Mouse (Mus musculus): ENCODE results near the gene Olfml3. TPM values are rescaled to one million over a fixed set of nuclear protein-coding genes. Genes with fewer than 3 reads are reported as not detected.

Olfml3 gene
- polyA plus RNA-seq, 1 experiment from 2014 or later = 33.8 TPM

DNA sequence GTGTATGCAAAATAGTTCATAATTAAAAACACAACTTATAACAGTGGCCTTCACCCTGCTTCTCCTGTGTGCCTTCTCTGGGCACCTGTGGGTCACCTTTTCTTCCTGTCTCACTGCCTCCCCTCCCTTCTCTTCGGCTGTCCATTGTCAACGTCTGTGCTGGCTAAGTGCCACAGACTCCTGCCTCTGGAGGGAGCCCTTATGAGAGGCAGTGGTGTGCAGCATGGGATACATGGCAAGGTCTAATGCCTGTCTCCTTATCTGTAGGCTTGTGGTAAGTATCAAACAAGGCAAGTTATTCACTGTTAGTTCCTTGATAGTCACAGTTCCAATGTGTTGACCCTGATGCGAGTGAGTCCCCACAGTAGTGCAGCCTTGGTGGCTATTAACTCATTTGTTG, 13.7 kb downstream of the Olfml3 start:
- no peak overlapping the region for H3K9ac ChIP-seq (replicated peaks)
- no peaks in the 10 kb centered on the region for H3K27me3 ChIP-seq
- no peak overlapping the region for H3K27ac ChIP-seq
- WGBS = 62% methylated on average over 3 of the region's 3 CpGs
- H3K4me2 ChIP-seq = no peak overlapping the region
- H3K36me3 ChIP-seq = no peaks in the 10 kb centered on the region
- peaks cover 24% of the 10 kb centered on the region for H3K4me1 ChIP-seq (replicated peaks)
- H3K9me3 ChIP-seq = no peaks in the 10 kb centered on the region
- ATAC-seq (ENCODE audit: insufficient number of reproducible peaks, insufficient read depth, low FRiP score, low TSS enrichment, low read depth) = no peak
- H3K4me3 ChIP-seq (replicated peaks) = no peak overlapping the region

DNA sequence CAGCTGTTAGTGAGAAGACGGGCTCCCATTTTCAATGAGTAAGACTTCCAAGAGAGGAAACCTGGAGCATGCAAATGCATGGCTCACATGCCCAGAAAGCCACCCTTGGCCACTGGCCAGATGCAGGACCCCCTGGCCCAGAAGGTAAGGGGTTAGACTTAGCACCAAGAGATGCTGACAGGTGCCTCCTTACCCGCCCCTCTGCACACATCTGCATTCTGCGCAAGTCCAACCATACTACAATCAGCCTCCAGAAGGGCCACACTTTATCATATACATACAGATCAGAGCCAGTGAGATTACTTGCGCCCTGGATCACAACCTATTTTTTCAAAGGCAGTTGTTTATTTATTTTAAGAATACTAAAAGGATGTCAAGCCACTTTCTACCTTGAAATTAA, 19.1 kb downstream of the Olfml3 start:
- Histone ChIP-seq H3K27me3 (no peaks in the 10 kb centered on the region), H3K27ac (0 out of 2 replicates have a peak overlapping the region, but pooled peaks have one; percentile 12), H3K9ac (replicated peaks) (no peak overlapping the region), H3K4me1 (replicated peaks) (peaks cover 34% of the 10 kb centered on the region), H3K9me3 (no peaks in the 10 kb centered on the region), H3K4me3 (replicated peaks) (no peak overlapping the region), H3K36me3 (no peaks in the 10 kb centered on the region), H3K4me2 (no peak overlapping the region)
- 90% methylated on average over 4 of the region's 4 CpGs for WGBS
- no peak for ATAC-seq (ENCODE audit: insufficient number of reproducible peaks, insufficient read depth, low FRiP score, low TSS enrichment, low read depth)

DNA sequence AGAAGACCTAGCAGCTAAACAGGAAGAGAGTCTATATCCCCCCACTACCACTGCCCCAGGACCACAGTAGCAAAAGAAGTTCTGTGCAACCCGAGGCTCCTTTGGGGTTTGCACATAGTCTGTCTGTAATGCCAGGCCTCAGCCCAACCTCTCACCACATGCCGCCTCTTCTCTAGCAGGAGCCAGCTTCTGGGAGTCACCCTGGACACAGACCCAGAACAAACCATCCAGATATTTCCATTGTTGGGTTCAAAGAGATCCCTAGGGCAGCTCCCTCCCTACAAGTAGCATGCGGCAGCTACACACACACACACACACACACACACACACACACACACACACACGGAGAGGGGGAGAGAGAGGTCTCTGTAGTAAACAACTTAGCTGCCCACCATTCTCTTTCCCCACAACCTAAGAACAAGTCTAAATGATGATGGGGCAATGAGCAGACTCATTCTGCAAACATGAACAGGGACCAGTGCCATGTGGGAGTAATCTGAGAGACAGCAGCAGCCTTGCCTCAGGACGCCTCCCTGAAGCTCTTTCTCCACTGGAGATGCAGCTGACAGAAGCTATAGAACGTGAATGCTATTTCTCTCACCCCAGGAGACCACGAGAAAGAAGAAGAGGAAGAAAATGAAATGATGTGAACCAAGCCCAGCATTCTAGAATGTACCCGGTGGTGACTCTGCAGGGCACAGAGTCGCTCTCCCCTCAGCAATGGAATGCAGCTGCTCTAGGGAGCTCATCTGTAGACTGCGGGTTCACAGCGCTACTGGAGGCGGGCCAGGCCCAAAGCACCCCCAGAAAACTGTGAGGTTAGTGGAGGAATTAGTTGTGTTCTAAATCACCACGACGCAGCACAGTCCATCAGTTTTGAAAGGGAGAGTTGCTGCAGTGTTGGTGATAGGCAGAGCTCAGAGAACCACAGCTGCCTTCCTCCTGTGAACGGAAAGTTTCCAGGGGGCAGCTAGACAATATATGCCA, 20.7 kb downstream of the Olfml3 start:
- 49% methylated on average over 15 of the region's 15 CpGs for WGBS
- no peaks in the 10 kb centered on the region for H3K27me3 ChIP-seq
- H3K4me2 ChIP-seq = no peak overlapping the region
- H3K9ac ChIP-seq (replicated peaks) = no peak overlapping the region; the same call in 1 of the 2 replicates
- no peaks in the 10 kb centered on the region for H3K9me3 ChIP-seq
- ATAC-seq (ENCODE audit: insufficient number of reproducible peaks, insufficient read depth, low FRiP score, low TSS enrichment, low read depth) = no peak
- H3K4me1 ChIP-seq (replicated peaks) = peaks cover 34% of the 10 kb centered on the region
- no peak overlapping the region for H3K4me3 ChIP-seq (replicated peaks)
- peak overlapping the region; percentile 41; the same call in 1 of the 2 replicates for H3K27ac ChIP-seq
- no peaks in the 10 kb centered on the region for H3K36me3 ChIP-seq

DNA sequence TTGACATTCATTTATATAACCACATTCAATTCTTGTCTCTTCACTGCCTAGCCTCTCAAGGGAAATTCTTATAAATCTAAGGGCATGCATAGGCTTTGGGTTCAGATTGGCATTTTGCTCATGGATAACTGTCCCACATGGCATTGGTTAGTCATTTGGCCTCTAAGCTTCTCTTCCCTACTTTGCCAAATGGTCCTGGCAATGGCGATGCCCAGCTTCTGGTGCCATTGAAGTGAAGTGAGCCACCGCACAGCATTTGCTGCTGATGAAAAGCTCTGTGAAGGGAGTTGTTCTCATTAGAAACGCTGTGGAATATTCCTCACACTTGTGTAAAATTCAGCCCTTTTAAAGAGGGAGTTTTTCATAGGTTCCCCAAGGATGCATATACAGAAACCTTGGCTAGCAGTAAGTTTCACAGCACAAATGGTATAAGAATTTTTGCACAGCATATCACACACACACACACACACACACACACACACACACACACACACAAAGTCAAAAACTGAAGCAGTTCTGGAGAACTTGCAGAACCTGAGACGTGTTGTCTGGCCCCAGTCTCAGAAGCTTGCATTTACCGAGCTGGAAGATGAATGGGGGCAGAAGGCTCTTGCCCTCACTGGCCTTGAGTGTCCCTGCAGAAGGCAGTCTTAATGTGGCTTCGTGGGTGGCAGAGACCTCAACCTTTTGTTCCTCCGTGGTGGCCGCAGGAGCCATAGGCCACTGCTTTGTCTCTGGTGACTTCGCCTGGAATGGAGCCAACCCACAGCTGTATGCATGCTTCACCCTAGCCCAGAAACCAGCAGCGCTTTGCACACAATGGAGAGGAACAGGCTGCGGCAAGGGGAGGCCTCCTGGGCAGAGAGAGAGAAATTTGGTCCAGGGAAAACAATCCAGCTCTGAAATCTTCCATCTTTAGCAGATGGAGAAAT, 21.8 kb downstream of the Olfml3 start:
- ATAC-seq (ENCODE audit: insufficient number of reproducible peaks, insufficient read depth, low FRiP score, low TSS enrichment, low read depth) = 0 out of 2 replicates have a peak, but pooled peaks have one; percentile 60

DNA sequence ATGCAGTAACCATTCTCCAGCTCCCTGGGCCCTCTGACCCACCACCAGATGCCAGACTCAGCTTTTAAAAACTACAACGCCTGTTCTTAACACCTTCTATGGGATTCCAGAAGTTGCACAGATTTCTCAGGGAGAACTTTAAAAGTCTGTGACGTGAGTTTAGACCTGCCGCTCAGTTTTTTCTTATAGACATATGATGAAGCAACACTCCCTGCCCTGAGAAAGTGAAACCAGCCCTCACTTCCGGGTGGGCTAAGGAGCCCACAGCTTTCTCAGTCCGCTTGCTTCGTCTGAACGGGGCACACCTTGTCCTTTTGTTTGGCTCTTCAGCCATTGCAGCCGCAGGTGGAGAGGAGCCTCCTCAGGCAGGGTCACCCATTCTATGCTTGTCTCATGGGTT, 22.9 kb downstream of the Olfml3 start:
- WGBS = 76% methylated on average over 8 of the region's 8 CpGs
- no peak for ATAC-seq (ENCODE audit: insufficient number of reproducible peaks, insufficient read depth, low FRiP score, low TSS enrichment, low read depth)

More for the DNA sequence above, 21.8 kb downstream of the Olfml3 start:
- H3K4me2 ChIP-seq = no peak overlapping the region
- H3K9ac ChIP-seq (replicated peaks) = no peak overlapping the region
- H3K9me3 ChIP-seq = no peaks in the 10 kb centered on the region
- peak overlapping the region; percentile 78 for H3K27ac ChIP-seq
- H3K27me3 ChIP-seq = no peaks in the 10 kb centered on the region
- H3K4me1 ChIP-seq (replicated peaks) = peaks cover 34% of the 10 kb centered on the region
- H3K4me3 ChIP-seq (replicated peaks) = no peak overlapping the region
- no peaks in the 10 kb centered on the region for H3K36me3 ChIP-seq
- WGBS = 42% methylated on average over 11 of the region's 11 CpGs

DNA sequence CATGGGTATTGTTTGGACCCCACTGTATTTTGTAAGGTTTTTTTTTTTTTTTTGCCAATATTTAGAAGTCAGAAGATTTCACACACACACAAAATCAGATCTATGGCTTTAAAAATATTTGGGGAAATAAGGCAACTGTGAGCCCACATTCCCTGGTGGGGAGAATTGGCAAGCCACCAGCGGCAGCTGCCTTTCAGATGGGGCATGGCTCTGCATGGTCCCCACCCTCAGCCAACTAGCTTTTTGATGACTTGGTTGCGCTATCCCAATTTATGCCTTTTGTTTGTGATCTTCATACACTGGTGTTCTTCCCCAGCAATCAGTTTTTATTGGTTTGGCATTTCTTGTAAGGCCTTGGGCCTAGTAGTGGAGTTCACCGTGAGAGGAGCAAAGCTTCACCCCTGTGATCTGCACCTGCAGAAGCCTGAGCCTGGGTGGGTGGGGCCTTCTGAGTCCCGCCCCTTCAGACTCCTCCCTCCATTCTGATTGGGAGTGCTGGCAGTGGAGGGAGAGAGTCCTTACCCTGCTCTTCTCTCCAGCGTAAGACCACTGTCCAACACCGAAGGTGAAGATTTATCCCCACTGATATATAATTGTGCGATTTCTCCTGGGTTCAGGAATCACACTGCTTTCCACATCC, 23.4 kb downstream of the Olfml3 start:
- whole genome bisulfite sequencing = 61% methylated on average over 7 of the region's 7 CpGs
- no peak overlapping the region for H3K4me2 ChIP-seq

More for the DNA sequence above, 22.9 kb downstream of the Olfml3 start:
- H3K27ac ChIP-seq = no peak overlapping the region
- no peaks in the 10 kb centered on the region for H3K9me3 ChIP-seq
- no peaks in the 10 kb centered on the region for H3K36me3 ChIP-seq
- H3K4me1 ChIP-seq (replicated peaks) = peaks cover 34% of the 10 kb centered on the region
- H3K27me3 ChIP-seq = no peaks in the 10 kb centered on the region
- no peak overlapping the region for H3K4me3 ChIP-seq (replicated peaks)
- H3K4me2 ChIP-seq = no peak overlapping the region
- no peak overlapping the region for H3K9ac ChIP-seq (replicated peaks)

DNA sequence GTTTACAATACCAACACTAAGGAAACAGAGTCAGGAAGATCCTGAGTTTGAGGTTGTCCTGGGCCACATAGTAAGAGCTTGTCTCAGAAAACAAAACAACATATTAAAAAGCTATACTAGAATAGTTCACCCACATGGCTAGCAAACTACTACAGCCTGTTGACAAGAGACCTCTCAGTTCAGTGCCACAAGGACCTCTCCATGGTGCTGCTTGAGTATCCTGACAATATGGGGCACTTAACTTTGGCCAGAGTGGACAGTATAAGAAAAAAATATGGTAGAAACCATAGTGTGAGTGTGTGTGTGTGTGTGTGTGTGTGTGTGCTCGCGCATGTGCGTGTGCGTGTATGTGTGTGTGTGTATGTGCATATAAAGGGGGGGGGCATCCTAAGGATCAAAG, 25.6 kb downstream of the Olfml3 start:
- Histone ChIP-seq H3K4me2 (no peak overlapping the region), H3K9me3 (no peaks in the 10 kb centered on the region), H3K36me3 (no peaks in the 10 kb centered on the region), H3K4me1 (replicated peaks) (peaks cover 21% of the 10 kb centered on the region), H3K9ac (replicated peaks) (no peak overlapping the region), H3K4me3 (replicated peaks) (no peak overlapping the region), H3K27ac (no peak overlapping the region), H3K27me3 (no peaks in the 10 kb centered on the region)
- 85% methylated on average over 4 of the region's 4 CpGs for WGBS
- ATAC-seq (ENCODE audit: insufficient number of reproducible peaks, insufficient read depth, low FRiP score, low TSS enrichment, low read depth) = no peak

More for the DNA sequence above, 23.4 kb downstream of the Olfml3 start:
- H3K27ac ChIP-seq = no peak overlapping the region
- no peak overlapping the region for H3K9ac ChIP-seq (replicated peaks)
- H3K36me3 ChIP-seq = no peaks in the 10 kb centered on the region
- no peaks in the 10 kb centered on the region for H3K9me3 ChIP-seq
- no peak for ATAC-seq (ENCODE audit: insufficient number of reproducible peaks, insufficient read depth, low FRiP score, low TSS enrichment, low read depth)
- no peak overlapping the region for H3K4me3 ChIP-seq (replicated peaks)
- no peaks in the 10 kb centered on the region for H3K27me3 ChIP-seq
- peaks cover 30% of the 10 kb centered on the region for H3K4me1 ChIP-seq (replicated peaks)

DNA sequence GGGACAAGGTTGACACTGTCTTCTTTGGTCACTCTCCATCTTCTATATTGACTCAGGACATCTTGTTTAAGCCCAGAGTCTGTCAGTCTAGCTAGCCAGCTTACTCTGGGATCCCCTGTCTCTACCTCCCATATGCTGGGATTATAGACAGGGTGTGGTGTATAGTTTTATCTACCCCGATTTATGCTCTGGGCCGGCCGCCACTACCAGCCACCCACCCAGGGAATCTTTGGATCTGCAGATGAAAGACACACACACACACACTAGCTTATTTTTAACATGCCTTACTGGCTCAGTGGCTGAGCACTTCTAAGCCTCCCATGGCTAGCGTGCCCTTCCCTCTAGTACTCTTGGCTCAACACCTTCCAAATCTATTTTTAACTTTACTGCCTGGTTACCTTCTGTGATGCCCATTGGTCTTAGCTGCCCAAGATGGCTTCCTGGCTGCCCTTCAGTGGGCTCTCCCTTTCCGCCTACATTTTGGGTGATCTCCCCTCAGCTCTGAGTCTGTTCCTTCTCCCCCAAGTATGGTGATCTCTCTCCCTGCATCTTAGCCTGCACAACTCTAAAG, 28.2 kb downstream of the Olfml3 start:
- no peaks in the 10 kb centered on the region for H3K36me3 ChIP-seq
- H3K27ac ChIP-seq = no peak overlapping the region
- H3K27me3 ChIP-seq = no peaks in the 10 kb centered on the region
- H3K4me3 ChIP-seq (replicated peaks) = no peak overlapping the region
- no peak for ATAC-seq (ENCODE audit: insufficient number of reproducible peaks, insufficient read depth, low FRiP score, low TSS enrichment, low read depth)
- no peaks in the 10 kb centered on the region for H3K9me3 ChIP-seq
- 91% methylated on average over 5 of the region's 5 CpGs for WGBS
- H3K9ac ChIP-seq (replicated peaks) = no peak overlapping the region
- no peaks in the 10 kb centered on the region for H3K4me1 ChIP-seq (replicated peaks)
- no peak overlapping the region for H3K4me2 ChIP-seq

DNA sequence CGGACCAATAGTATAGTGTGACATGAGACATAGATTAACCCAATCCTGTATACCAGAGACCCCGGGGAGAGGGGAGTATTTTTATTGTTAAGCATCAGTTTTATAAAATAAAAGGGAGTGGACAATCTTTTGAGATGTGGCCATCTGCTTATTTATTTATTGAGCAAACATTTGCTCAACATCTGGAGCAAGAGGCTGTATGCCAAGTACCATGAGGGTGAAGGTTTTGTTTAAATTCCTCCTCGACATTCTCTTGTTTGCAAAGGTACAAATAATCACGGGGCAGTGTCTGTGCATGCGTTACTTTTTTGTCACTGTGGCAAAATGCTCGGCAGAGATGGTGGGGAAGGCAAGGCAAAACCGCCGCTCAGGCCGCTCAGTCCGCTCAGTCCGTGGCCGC, 32.4 kb downstream of the Olfml3 start:
- H3K27ac ChIP-seq = no peak overlapping the region
- H3K9me3 ChIP-seq = no peaks in the 10 kb centered on the region
- H3K27me3 ChIP-seq = no peaks in the 10 kb centered on the region
- H3K4me3 ChIP-seq (replicated peaks) = no peak overlapping the region
- H3K9ac ChIP-seq (replicated peaks) = no peak overlapping the region
- 90% methylated on average over 12 of the region's 12 CpGs for WGBS
- H3K36me3 ChIP-seq = no peaks in the 10 kb centered on the region
- ATAC-seq (ENCODE audit: insufficient number of reproducible peaks, insufficient read depth, low FRiP score, low TSS enrichment, low read depth) = no peak
- no peaks in the 10 kb centered on the region for H3K4me1 ChIP-seq (replicated peaks)
- H3K4me2 ChIP-seq = no peak overlapping the region

DNA sequence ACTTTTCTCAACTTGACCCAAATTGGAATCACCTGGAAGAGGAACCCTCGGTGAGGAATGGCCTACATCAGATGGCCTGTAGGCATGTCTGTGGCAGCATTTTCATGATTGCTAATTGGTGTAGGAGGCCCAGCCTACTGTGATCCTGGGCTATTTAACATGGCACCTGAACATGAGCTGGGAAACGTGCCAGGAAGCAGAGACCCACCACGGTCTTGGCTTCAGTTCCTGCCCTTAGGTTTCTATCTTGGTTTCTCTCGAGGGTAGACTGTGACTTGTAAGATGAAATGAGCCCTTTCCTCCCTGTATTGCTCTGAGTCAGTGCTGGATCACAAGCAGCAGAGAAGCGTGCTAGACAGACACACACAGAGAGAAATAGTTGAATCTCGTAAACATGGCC, 33.1 kb downstream of the Olfml3 start:
- H3K27me3 ChIP-seq = no peaks in the 10 kb centered on the region
- ATAC-seq (ENCODE audit: insufficient number of reproducible peaks, insufficient read depth, low FRiP score, low TSS enrichment, low read depth) = no peak
- no peaks in the 10 kb centered on the region for H3K9me3 ChIP-seq
- no peaks in the 10 kb centered on the region for H3K36me3 ChIP-seq
- H3K27ac ChIP-seq = no peak overlapping the region
- no peaks in the 10 kb centered on the region for H3K4me1 ChIP-seq (replicated peaks)
- WGBS = 68% methylated on average over 6 of the region's 6 CpGs
- H3K9ac ChIP-seq (replicated peaks) = no peak overlapping the region
- no peak overlapping the region for H3K4me2 ChIP-seq
- H3K4me3 ChIP-seq (replicated peaks) = no peak overlapping the region

Data from limb, embryonic 12.5 days (tissue).